Mouse (Mus musculus) urinary bladder, postnatal 14 days (tissue): Measurements from ENCODE around the gene Cdt1.

Experiments
- DNase-seq: peaks from one replicate; pipeline ENCODE4 v3.0.0; 2021; ENCODE audit warnings: low spot score

The Cdt1 gene

DNA sequence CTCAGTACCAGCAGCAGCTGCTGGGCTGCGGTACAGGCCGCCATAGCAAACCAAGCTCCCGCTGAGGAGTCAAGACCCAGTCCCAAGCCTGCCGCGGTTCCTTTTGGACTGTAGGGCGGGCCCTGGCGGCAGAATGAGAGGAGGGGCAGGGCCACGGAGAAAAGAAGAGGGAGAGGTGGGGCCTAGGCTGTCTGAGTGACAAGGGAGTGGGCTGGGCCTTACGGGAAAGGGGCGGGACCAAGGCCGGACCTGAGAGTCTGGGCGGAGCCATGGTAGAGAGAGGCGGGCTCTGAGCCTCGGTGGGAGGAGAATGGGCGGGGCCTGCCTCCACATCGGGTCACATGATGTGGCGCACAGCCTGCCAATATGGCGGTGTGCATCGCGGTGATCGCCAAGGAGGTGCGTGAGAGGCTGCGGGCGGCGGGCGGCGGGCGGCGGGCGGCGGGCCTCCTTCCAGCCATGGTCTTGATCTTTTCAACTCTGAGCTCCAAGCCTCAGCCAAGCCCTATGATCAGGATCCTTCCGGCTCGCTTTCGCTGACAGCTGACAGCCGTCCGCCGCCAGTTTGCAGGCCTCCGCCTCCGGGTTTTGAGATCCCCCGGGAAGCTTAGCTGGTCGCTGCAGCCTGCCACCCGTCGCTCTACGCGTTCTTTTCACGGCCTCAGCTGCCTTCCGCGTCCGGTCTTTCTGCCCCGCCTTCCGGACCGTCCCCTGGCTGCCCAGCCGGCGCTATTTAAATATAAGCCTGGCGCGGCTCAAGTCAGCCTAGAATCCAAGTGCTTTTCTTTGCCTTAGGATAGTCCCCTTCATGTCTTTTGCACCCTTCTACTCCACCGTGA is 43.7 kb downstream of the Cdt1 start, which contains the start of the genes Galns and Trappc2l:
Galns (minus strand) TSS at position 169 of the 839 bp plus-strand sequence.
Trappc2l (plus strand) TSS at position 346 of the 839 bp plus-strand sequence.
- peak; percentile 96 for DNase-seq

DNA sequence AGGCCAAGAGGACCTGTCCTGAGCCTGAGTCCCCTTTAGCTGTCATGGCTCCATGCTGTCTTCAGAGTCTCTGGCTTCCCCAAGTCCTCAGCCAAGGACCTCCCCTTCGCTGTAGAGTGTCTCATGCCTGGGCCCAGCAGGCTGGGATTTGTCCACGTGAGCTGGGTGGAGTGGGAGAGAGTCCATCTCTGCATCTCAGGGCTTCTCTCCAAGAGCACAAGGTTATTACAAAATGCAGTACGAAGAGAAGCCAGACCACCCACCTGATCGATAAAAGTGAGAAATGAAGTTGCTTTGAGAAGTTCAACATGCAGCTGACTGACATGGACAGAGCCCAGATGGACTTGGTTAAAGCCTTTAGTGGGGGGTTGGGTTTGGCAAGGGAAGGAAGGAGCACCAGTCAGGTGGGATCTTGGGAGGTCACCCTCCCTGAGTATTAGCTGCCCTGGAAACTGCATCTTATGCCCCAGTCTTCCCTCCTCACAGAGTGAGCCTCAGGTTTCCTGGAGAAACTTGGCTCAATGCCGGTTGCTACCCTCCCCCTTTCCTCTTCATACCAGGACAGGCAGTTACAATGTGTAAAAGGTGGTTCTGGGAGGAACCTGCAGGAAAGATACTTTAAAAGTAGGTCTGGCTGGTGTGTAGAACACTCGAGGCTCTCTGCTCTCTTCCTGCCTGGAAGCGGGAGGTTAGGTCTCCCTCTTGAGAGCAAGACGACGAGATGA is 48.5 kb downstream of the Cdt1 start:
- peak; percentile 59 for DNase-seq

DNA sequence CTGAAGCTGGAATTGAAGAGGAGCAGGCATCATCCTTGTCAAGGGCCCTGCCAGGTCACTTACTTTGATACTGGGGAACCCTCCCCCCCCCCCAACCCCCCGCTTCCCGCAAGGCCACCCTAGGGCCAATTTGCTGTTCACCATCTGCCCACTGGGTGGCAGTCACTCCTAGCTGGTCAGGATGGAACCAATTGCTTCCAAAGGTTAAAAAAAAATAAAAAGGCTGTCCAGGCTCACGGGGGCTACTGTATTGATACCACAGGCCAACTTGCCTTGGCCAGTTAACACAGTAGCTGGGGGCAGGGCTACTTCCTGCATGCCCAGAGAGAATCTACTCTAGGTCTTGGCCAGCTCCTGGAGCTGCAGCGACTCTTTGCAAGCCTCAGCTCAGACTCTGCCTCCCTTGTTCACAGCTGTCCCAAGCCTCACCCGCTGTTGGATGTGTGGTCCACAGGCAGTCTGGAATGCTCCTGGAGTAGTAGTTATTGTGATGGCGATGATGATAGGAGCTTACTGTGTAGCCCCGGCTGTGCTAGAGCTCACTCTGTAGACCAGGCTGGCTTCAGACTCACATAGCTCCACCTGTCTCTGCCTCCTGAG is 50.2 kb downstream of the Cdt1 start:
- peak; percentile 85 for DNase-seq

DNA sequence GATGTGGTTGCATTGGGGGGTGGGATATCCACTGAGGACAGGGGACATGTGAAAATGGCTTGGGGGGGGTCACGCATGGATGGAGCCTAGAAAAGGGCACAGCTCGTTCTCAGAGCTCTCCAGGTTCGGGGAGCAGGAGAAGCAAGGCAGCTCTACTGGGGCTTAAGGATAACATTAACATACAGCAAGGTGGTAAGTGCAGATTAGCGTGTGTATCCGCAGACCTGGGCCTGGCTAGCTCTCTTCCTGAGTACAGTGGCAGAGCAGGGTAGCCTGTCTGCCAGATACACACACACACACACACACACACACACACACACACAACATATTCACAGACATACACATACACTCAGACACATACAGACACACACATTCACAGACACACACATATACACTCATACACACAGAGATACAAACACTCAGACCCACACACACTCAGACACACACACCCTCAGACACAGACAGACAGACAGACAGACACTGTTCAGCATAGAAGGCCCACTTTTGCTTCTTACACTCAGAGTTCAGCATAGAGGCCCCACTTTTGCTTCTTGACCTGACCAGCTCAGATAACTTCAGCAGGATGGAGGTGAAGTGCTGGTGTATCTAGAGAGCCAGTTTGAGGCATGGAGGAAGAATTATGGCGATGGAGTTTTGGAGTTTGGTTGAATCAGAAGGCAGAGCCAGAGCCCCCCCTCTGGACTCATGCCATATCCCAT is 51.0 kb downstream of the Cdt1 start:
- no peak for DNase-seq

DNA sequence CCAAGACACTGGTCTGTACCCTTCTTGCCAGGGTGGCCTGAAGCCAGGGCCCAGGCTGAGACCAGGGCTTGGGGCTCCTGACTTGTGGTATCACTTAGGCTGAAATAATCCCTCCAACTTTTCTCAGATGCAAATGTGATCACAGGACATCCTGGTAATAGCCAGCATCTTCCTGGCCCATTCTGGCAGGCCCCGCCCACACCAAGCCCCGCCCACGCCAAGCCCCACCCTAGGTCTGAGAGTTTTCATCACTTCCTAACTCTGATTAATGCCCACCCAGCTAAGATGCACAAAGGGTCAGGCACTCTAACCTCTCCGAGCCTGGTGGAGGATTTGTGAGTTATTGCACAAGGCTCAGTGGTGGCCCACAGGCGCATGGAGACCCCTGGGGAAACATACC is 52.6 kb downstream of the Cdt1 start:
- DNase-seq: no peak

DNA sequence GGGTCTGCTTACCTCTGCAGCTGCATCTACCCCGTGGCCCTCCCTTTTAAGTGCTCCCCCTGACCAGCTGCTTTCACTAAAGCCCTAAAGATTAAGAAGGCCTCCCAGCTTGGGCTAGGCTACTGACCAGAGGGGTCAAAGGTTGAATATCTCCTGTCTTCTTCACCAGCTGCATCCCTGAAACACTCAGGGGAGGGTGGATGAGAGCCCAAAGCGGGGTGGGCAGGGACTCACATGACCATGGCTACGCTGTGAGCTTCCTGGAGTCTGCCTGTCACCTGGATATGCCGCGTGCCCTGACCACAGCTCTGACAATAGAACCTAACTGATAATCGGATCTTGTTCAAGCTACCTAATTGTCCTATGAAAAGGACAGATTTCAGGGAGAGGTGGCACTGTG is 54.9 kb downstream of the Cdt1 start, which contains the start of gene Pabpn1l:
Pabpn1l (minus strand) TSS at position 13 of the 400 bp plus-strand sequence.
- DNase-seq: no peak
